Mouse (Mus musculus) T-helper 2 cell (primary cell): ENCODE data around the gene Fbxo41.
"Not testable (repeated sequence)": the region's sequence is repeated elsewhere in the genome, so short reads cannot be mapped to it uniquely, and the experiment has no call there.

ENCODE experiments used
- in situ Hi-C: fragments of 300-600 bp; cut with MboI, MseI; formaldehyde crosslinking; loops from one replicate; pipeline ENCODE4 v1.15.1; 2025; ENCODE audit warnings: high pct_unique_total_duplicates

The Fbxo41 gene

GRCm38 (mm10) chr6:85450140-85450539 lies 52.7 kb downstream of the Fbxo41 start:
- in situ Hi-C loops, result not testable (repeated sequence)

DNA sequence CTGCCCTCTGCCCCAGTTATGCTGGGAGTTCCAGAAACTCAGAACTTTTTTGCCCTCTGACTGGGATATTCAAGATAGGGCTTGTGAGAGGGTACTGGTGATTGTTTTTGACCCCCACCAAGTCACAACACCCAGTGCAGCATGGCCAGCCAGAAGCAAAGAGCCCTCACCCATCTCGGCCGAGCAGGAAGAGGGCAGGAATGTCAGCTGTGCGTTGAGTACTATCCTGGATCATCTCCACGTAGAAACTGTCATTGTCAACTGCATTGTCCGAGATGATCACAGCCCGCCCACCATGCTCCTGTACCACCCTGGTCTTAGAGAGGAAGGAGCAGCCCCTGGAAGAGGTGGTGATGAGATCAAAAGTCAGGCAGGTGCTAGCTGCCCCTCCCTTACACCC lies 55.4 kb downstream of the Fbxo41 start:
- in situ Hi-C loops, result no loop called here

GRCm38 (mm10) chr6:85445286-85445685 lies 57.5 kb downstream of the Fbxo41 start:
- in situ Hi-C loops, result no loop called here

GRCm38 (mm10) chr6:85444266-85444965 lies 58.4 kb downstream of the Fbxo41 start:
- in situ Hi-C loops, result no loop called here

DNA sequence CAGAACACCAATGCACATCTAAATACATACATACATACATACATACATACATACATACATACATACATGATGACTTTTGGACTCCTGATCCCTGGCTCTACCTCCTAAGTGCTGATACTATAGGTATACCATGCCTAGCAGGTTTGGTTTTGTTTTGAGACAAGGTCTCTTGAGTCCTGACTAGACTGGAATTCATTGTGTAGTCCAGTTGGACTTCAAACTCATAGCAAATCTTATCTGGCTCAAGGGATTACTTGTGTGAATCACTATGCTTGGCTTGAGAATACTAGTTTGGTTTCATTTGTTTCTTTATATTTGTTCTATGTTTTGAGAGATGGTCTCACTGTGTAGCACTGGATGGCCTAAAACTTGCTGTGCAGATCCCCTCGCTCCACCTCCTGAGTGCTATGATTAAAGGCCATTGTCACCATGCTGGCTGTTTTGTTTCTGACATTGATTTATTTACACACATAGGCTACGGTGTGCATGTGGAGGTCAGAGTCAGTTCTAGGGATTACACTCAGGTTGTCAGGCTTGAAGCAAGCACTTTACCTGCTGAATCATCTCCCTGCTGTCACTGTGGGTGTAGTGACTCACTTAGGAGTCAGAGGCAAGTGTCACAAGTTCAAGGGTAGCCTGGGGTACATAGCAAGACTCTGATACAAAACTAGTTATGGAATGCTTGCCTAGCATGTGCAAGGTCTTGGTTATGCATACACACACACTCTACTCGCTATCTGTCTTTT lies 59.1 kb downstream of the Fbxo41 start:
- in situ Hi-C loops, result no loop called here

DNA sequence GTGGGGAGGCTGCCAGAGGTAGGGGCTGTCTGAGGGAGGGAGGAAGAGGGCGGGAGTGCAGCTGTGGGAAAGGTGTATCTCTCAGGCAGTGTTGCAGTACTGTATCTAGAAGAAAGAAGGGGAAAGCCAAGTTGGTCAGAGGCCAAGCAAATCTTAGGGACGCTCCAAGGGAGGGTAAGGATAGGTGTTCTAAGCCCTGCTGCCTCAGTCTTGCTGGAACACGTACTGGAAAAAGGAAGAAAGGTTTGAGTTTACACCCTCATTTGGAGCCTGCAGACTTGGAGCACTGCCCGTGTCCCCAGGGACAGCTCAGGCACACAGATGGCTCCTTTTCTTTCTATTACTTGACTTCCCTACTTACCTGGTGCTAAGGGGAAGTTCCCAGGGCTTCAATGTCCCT lies 61.7 kb downstream of the Fbxo41 start:
- in situ Hi-C loops, result no loop called here

GRCm38 (mm10) chr6:85436631-85437030 lies 66.2 kb downstream of the Fbxo41 start:
- in situ Hi-C loops, result loop anchor here (10.0 kb wide), 1 partner anchor 478 kb away; the partner anchor contains the start of genes Nat8f1 and Tprkb

DNA sequence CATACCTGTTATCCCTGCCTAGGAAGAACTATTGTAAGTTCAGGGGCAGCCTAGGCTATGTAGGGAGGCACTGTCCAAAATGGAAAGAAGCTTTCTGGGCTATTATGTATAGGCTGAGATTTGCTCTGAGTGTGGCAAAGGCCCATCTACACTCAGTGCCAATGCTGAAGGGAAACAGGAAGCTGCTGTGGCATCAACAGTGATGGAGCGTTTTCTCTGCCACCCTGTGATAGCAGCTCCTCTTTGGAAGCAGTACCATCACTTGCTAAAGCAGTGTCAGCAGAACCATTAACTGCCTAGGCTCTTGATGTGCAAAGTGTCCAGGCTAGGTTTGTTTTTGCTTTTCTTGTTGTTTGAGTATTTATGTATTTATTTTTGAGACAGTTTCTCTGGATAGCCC lies 66.6 kb downstream of the Fbxo41 start:
- in situ Hi-C loops, result loop anchor here (10.0 kb wide), 1 partner anchor 479 kb away; the partner anchor contains the start of genes Nat8f1 and Tprkb

DNA sequence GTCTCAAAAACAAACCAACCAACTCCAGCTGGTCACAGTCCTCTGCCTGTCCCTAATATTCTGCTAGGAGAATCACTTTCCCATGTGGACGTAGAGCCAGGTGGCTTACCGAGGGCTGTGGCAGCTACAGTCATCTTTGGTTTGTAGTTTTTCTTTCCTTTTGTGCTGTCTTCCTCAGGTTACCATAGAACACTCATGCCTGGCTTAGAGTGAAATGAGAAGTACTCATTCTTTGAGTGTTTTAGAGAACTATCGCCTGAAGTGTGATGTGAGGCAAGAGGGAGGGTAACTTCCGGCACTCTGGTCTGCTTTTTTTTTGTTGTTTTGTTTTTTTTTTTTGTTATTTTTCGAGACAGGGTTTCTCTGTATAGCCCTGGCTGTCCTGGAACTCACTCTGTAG lies 68.9 kb downstream of the Fbxo41 start:
- in situ Hi-C loops, result loop anchor here (10.0 kb wide), 1 partner anchor 481 kb away; the partner anchor contains the start of genes Nat8f1 and Tprkb

GRCm38 (mm10) chr6:85431842-85432431 lies 70.9 kb downstream of the Fbxo41 start, which contains the start of gene Smyd5:
TSS of gene Smyd5 (plus strand) at chr6:85431989.
- in situ Hi-C loops, result loop anchor here (10.0 kb wide), 1 partner anchor 483 kb away; the partner anchor contains the start of genes Nat8f1 and Tprkb

- in situ Hi-C loops, result loop anchor here (10.0 kb wide), 1 partner anchor 483 kb away; the partner anchor contains the start of genes Nat8f1 and Tprkb
These were observed 71.4 kb downstream of the Fbxo41 start for GRCm38 (mm10) chr6:85431274-85431841.

DNA sequence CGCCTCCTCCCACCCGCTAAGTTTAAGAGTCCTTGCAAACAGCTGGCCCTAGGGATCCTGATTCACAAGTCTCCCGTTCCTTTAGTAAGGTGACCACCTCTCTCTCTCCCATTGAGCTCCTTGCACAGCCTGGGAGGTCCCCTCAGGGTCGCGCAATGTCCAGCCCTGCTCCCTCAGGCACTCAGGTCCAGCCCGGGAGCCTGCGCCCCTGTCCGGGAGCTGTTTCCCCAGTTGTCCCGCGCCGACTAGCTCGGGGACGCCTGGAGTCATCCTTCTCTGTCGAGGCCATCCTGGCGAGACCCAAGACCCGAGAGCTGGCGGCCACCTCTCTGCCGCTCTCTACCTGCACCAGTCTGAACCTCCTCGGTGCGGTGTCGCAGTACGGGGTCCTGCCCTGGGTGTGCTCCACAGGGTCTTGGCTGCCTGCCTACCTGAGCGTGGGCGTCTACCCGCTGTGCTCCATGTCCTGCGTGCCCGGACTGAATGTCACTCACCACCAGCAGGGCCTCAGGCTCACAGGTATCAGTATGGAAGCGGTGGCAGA lies 78.9 kb downstream of the Fbxo41 start, which contains the start of gene Noto:
TSS of gene Noto (plus strand) at position 51 of the 544 bp plus-strand sequence.
- in situ Hi-C loops, result loop anchor here (25.0 kb wide), 1 partner anchor 262 kb away; no protein-coding TSS in a partner anchor
